Mouse (Mus musculus) liver, embryonic 13.5 days (tissue): Measurements from ENCODE around the gene 9530003J23Rik. TPM values are rescaled to one million over a fixed set of nuclear protein-coding genes. Genes with fewer than 3 reads are reported as not detected.
"Not testable (repeated sequence)": the region's sequence is repeated elsewhere in the genome, so short reads cannot be mapped to it uniquely, and the experiment has no call there.

ENCODE experiments used
- ATAC-seq: fragments of 200-750 bp; cut with Nextera tagmentation; 2 replicates; pipeline ENCODE4 v1.8.0; 2017; ENCODE audit warnings: low read depth, mild to moderate bottlenecking, moderate number of reproducible peaks, moderate library complexity
- DNase-seq: peaks from one replicate; pipeline ENCODE4 v3.0.0; 2022
- H3K27ac ChIP-seq: fragments of 300-500 bp; sonication (generic); 2 replicates; pipeline ENCODE4 v1.5.1; 2015; ENCODE audit warnings: moderate library complexity, mild to moderate bottlenecking, inconsistent platforms
- H3K27me3 ChIP-seq: fragments of 300-500 bp; sonication (generic); 2 replicates; pipeline ENCODE4 v1.6.1; 2015; ENCODE audit warnings: mild to moderate bottlenecking, inconsistent platforms
- H3K36me3 ChIP-seq: fragments of 300-500 bp; sonication (generic); 2 replicates; pipeline ENCODE4 v1.6.1; 2015; ENCODE audit warnings: mild to moderate bottlenecking, inconsistent platforms
- H3K4me1 ChIP-seq: fragments of 300-500 bp; sonication (generic); replicated peaks from 2 replicates; pipeline ENCODE4 v1.6.1; 2015; ENCODE audit warnings: inconsistent platforms
- H3K4me2 ChIP-seq: fragments of 300-500 bp; sonication (generic); 2 replicates; pipeline ENCODE4 v1.6.1; 2015; ENCODE audit warnings: inconsistent platforms, mild to moderate bottlenecking, moderate library complexity
- H3K4me3 ChIP-seq: fragments of 300-500 bp; sonication (generic); replicated peaks from 2 replicates; pipeline ENCODE4 v1.5.1; 2015; ENCODE audit warnings: mild to moderate bottlenecking, inconsistent platforms
- H3K9ac ChIP-seq: fragments of 300-500 bp; sonication (generic); 2 replicates; pipeline ENCODE4 v1.6.1; 2015; ENCODE audit warnings: mild to moderate bottlenecking, inconsistent platforms
- H3K9me3 ChIP-seq: fragments of 300-500 bp; sonication (generic); replicated peaks from 2 replicates; pipeline ENCODE4 v1.6.1; 2016; ENCODE audit warnings: inconsistent platforms
- WGBS: fragments of 180-500 bp; shearing (Covaris S2); methylation state at CpG from one replicate; pipeline ENCODE4 v1.1.7; 2015; ENCODE audit not compliant: insufficient replicate concordance; 5-methylcytosine and 5-hydroxymethylcytosine counted together
- polyA plus RNA-seq: library from polyadenylated mRNA; unstranded; fragments of >200 nt; fragmentation: Nextera tagmentation; extraction: Ambion mirVana; gene quantifications from 2 replicates; pipeline ENCODE4 v1.2.1, GENCODE M21; 2015

Gene 9530003J23Rik
- polyA plus RNA-seq, 1 experiment from 2014 or later = not detected

- Histone ChIP-seq H3K27ac (no peak overlapping the region), H3K9ac (no peak overlapping the region), H3K27me3 (no peaks in the 10 kb centered on the region), H3K4me1 (no peaks in the 10 kb centered on the region), H3K36me3 (no peaks in the 10 kb centered on the region), H3K9me3 (no peaks in the 10 kb centered on the region), H3K4me3 (no peak overlapping the region), H3K4me2 (no peak overlapping the region)
- WGBS = 36% methylated on average over 1 of the region's 1 CpGs
- no peak for ATAC-seq
- DNase-seq = no peak
These were observed 41.5 kb upstream of the 9530003J23Rik start for GRCm38 (mm10) chr10:117280000-117280399.

- H3K4me3 ChIP-seq, H3K4me1 ChIP-seq, H3K9ac ChIP-seq, H3K27me3 ChIP-seq, H3K36me3 ChIP-seq, DNase-seq, H3K9me3 ChIP-seq, H3K4me2 ChIP-seq, H3K27ac ChIP-seq, ATAC-seq: not testable (repeated sequence)
- 47% methylated on average over 2 of the region's 2 CpGs for WGBS
These were observed 40.0 kb upstream of the 9530003J23Rik start for GRCm38 (mm10) chr10:117278510-117278909.

GRCm38 (mm10) chr10:117277779-117278178 is 39.3 kb upstream of the 9530003J23Rik start:
- H3K4me1 ChIP-seq, H3K27me3 ChIP-seq, H3K27ac ChIP-seq, H3K9ac ChIP-seq, ATAC-seq, H3K9me3 ChIP-seq, DNase-seq, H3K36me3 ChIP-seq, H3K4me3 ChIP-seq, H3K4me2 ChIP-seq: not testable (repeated sequence)
- WGBS = 70% methylated on average over 9 of the region's 9 CpGs

- Histone ChIP-seq H3K9ac (no peak overlapping the region), H3K27me3 (no peaks in the 10 kb centered on the region), H3K4me2 (no peak overlapping the region), H3K36me3 (no peaks in the 10 kb centered on the region), H3K4me1 (no peaks in the 10 kb centered on the region), H3K27ac (no peak overlapping the region), H3K4me3 (no peak overlapping the region), H3K9me3 (no peaks in the 10 kb centered on the region)
- DNase-seq = no peak
- 69% methylated on average over 10 of the region's 10 CpGs for WGBS
- no peak for ATAC-seq
These were observed 37.3 kb upstream of the 9530003J23Rik start for GRCm38 (mm10) chr10:117275681-117276369.

GRCm38 (mm10) chr10:117274645-117275044 is 36.1 kb upstream of the 9530003J23Rik start:
- H3K4me1 ChIP-seq, H3K36me3 ChIP-seq, H3K4me2 ChIP-seq, H3K9me3 ChIP-seq, H3K27me3 ChIP-seq, ATAC-seq, DNase-seq, H3K4me3 ChIP-seq, H3K27ac ChIP-seq, H3K9ac ChIP-seq: not testable (repeated sequence)
- WGBS = 69% methylated on average over 4 of the region's 7 CpGs

- no peak for ATAC-seq
- H3K4me3 ChIP-seq = no peak overlapping the region
- H3K9me3 ChIP-seq = no peaks in the 10 kb centered on the region
- H3K27ac ChIP-seq = no peak overlapping the region
- H3K36me3 ChIP-seq = no peaks in the 10 kb centered on the region
- H3K4me2 ChIP-seq = no peak overlapping the region
- H3K9ac ChIP-seq = no peak overlapping the region
- no peaks in the 10 kb centered on the region for H3K4me1 ChIP-seq
- no peak for DNase-seq
- H3K27me3 ChIP-seq = no peaks in the 10 kb centered on the region
These were observed 33.5 kb upstream of the 9530003J23Rik start for GRCm38 (mm10) chr10:117272023-117272422.

- H3K27me3 ChIP-seq = no peaks in the 10 kb centered on the region
- no peaks in the 10 kb centered on the region for H3K4me1 ChIP-seq
- ATAC-seq = no peak
- no peak overlapping the region for H3K9ac ChIP-seq
- H3K27ac ChIP-seq = no peak overlapping the region
- H3K4me3 ChIP-seq = no peak overlapping the region
- H3K36me3 ChIP-seq = no peaks in the 10 kb centered on the region
- H3K4me2 ChIP-seq = no peak overlapping the region
- DNase-seq = no peak
- no peaks in the 10 kb centered on the region for H3K9me3 ChIP-seq
These were observed 21.4 kb upstream of the 9530003J23Rik start for GRCm38 (mm10) chr10:117259870-117260269.

GRCm38 (mm10) chr10:117235866-117236265 is 2.6 kb downstream of the 9530003J23Rik start:
- no peak for ATAC-seq
- no peaks in the 10 kb centered on the region for H3K9me3 ChIP-seq
- DNase-seq = no peak
- peaks cover 3% of the 10 kb centered on the region; the same call in 1 of the 2 replicates for H3K4me1 ChIP-seq
- H3K4me3 ChIP-seq = no peak overlapping the region
- H3K9ac ChIP-seq = no peak overlapping the region
- H3K27ac ChIP-seq = no peak overlapping the region
- H3K36me3 ChIP-seq = no peaks in the 10 kb centered on the region
- no peaks in the 10 kb centered on the region for H3K27me3 ChIP-seq
- 59% methylated on average over 11 of the region's 11 CpGs for WGBS
- no peak overlapping the region for H3K4me2 ChIP-seq

- no peak overlapping the region for H3K4me2 ChIP-seq
- H3K36me3 ChIP-seq = no peaks in the 10 kb centered on the region
- no peak overlapping the region for H3K4me3 ChIP-seq
- H3K27me3 ChIP-seq = no peaks in the 10 kb centered on the region
- DNase-seq (no peak), ATAC-seq (no peak)
- WGBS = 48% methylated on average over 4 of the region's 4 CpGs
- H3K4me1 ChIP-seq = peaks cover 3% of the 10 kb centered on the region; the same call in 1 of the 2 replicates
- no peaks in the 10 kb centered on the region for H3K9me3 ChIP-seq
- no peak overlapping the region for H3K9ac ChIP-seq
- H3K27ac ChIP-seq = no peak overlapping the region
These were observed 3.7 kb downstream of the 9530003J23Rik start for GRCm38 (mm10) chr10:117234825-117235224.

- ATAC-seq = 0 out of 2 replicates have a peak, but pooled peaks have one; percentile 33
- 70% methylated on average over 16 of the region's 16 CpGs for WGBS
- H3K27me3 ChIP-seq = no peaks in the 10 kb centered on the region
- peaks cover 12% of the 10 kb centered on the region for H3K4me1 ChIP-seq
- no peak overlapping the region for H3K4me3 ChIP-seq
- H3K27ac ChIP-seq = no peak overlapping the region
- no peaks in the 10 kb centered on the region for H3K36me3 ChIP-seq
- no peak for DNase-seq
- H3K9me3 ChIP-seq = no peaks in the 10 kb centered on the region
- no peak overlapping the region for H3K4me2 ChIP-seq
- no peak overlapping the region for H3K9ac ChIP-seq
These were observed 8.7 kb downstream of the 9530003J23Rik start for GRCm38 (mm10) chr10:117229826-117230225.

GRCm38 (mm10) chr10:117226002-117226401 is 12.5 kb downstream of the 9530003J23Rik start:
- Histone ChIP-seq H3K27me3 (no peaks in the 10 kb centered on the region), H3K4me1 (peaks cover 28% of the 10 kb centered on the region), H3K4me3 (no peak overlapping the region), H3K9ac (no peak overlapping the region), H3K4me2 (no peak overlapping the region), H3K9me3 (no peaks in the 10 kb centered on the region), H3K36me3 (peaks cover 19% of the 10 kb centered on the region), H3K27ac (no peak overlapping the region)
- WGBS = 67% methylated on average over 3 of the region's 3 CpGs
- DNase-seq (no peak), ATAC-seq (no peak)

- peak overlapping the region; percentile 95 for H3K27ac ChIP-seq
- no peaks in the 10 kb centered on the region for H3K9me3 ChIP-seq
- ATAC-seq (no peak), DNase-seq (no peak)
- H3K4me2 ChIP-seq = peak overlapping the region; percentile 89
- no peaks in the 10 kb centered on the region for H3K27me3 ChIP-seq
- H3K4me3 ChIP-seq = peak overlapping the region; percentile 81
- H3K4me1 ChIP-seq = peaks cover 28% of the 10 kb centered on the region
- peaks cover 29% of the 10 kb centered on the region for H3K36me3 ChIP-seq
- 38% methylated on average over 8 of the region's 8 CpGs for WGBS
- H3K9ac ChIP-seq = peak overlapping the region; percentile 92
These were observed 13.4 kb downstream of the 9530003J23Rik start for GRCm38 (mm10) chr10:117225094-117225493.
